Mouse (Mus musculus) megakaryocyte, embryonic 14.5 days (primary cell): ENCODE measurements around the gene Tshz2. TPM values are rescaled to one million over a fixed set of nuclear protein-coding genes. Genes with fewer than 3 reads are reported as not detected.

Experiments used
- H3K27me3 ChIP-seq: replicated peaks from 2 replicates; pipeline ENCODE3; 2012; ENCODE audit warnings: inconsistent platforms
- H3K36me3 ChIP-seq: replicated peaks from 2 replicates; pipeline ENCODE3; 2012; ENCODE audit warnings: low read length, inconsistent platforms, mixed read lengths
- H3K4me1 ChIP-seq: 2 replicates; pipeline ENCODE4 v1.6.1; 2012; ENCODE audit warnings: inconsistent platforms
- H3K4me3 ChIP-seq: replicated peaks from 2 replicates; pipeline ENCODE3; 2012; ENCODE audit warnings: moderate library complexity, mild to moderate bottlenecking, inconsistent platforms
- H3K9me3 ChIP-seq: 2 replicates; pipeline ENCODE4 v1.6.1; 2012; ENCODE audit warnings: inconsistent platforms
- FLI1 ChIP-seq: IDR thresholded peaks from 2 replicates; pipeline ENCODE4 v1.6.1; 2012; ENCODE audit warnings: low read length, inconsistent platforms, mixed read lengths
- GATA1 ChIP-seq: IDR thresholded peaks from 3 replicates; pipeline ENCODE4 v1.6.1; 2012; ENCODE audit warnings: mixed read lengths, low read length, inconsistent platforms, borderline replicate concordance
- polyA plus RNA-seq: library from polyadenylated mRNA; stranded (reverse); fragments of >175 nt; gene quantifications from 2 replicates; pipeline ENCODE4 v1.2.3, GENCODE M21; 2012; ENCODE audit warnings: low replicate concordance; ENCODE audit not compliant: insufficient read depth

Tshz2 gene
- polyA plus RNA-seq, 1 experiment, result not detected

DNA sequence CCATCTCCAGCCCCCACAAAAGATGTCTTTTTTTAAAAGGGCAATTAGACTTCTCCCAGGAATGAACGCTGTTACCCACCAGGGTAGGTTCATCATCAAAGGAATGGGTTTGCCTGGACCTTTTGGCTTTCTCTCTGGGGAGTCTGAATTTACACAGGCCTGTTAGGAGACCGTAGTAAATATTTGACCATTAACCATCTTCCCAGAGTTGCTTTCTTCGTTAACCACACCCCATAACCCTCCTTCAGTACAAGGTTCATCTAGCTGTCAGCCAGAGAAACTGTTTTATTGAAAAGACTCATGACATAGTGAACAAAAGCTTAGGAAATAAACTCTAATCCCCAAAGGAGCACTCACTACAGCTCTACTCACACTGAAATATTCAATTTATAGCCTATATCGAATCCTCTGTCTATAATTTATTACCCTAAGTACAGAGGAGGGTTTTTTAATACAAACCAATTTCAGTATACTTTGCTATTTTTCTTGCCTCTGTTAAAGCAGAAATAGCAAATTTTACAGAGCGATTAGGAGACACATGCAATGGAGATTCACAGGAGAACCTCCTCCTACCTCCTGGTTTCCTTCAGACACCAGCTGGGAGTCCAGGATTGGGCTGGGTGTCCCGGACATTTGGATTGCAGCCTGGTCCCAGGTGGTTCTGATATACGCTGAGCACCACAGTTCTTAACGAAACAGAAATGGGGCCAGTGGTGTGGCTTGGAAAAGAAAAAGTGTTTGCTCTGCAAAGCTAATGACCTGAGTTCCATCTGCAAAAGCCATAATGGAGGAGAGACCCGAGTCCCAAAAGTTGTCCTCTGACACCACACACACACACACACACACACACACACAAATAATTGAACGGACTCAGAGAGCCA is 459.0 kb downstream of the Tshz2 start:
- no peak for TF ChIP-seq GATA1
- TF ChIP-seq FLI1, result no peak
- no peaks in the 10 kb centered on the region for H3K4me1 ChIP-seq

DNA sequence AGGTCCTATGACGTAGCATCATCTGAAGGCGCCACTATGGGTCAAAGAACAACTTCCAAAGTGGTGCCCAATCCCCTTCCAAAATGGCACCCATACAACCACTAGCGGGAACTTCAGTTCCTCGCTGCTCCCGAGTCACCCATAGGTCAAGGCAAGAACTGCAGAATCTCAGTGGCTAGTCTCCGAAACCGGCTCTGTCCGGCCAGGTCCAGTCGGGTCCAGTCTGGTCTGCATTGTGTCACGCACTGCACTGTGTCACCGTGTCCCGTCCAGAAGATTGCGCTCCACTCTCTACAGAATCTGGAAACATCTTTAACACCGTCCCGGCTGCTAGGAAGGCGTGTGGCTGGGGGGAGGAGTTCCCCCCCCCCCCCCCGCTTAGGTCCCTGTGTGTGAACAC is 461.4 kb downstream of the Tshz2 start:
- 0 out of 2 replicates have a peak, but pooled peaks cover under 1% of the 10 kb centered on the region for H3K4me1 ChIP-seq
- H3K27me3 ChIP-seq, result peaks cover 12% of the 10 kb centered on the region
- H3K36me3 ChIP-seq, result no peaks in the 10 kb centered on the region
- TF ChIP-seq GATA1 (no peak), FLI1 (no peak)
- no peak overlapping the region for H3K4me3 ChIP-seq
- H3K9me3 ChIP-seq, result no peaks in the 10 kb centered on the region

More for the DNA sequence above, 459.0 kb downstream of the Tshz2 start:
- Histone ChIP-seq H3K4me3 (no peak overlapping the region), H3K36me3 (no peaks in the 10 kb centered on the region), H3K9me3 (no peaks in the 10 kb centered on the region), H3K27me3 (peaks cover 12% of the 10 kb centered on the region)

DNA sequence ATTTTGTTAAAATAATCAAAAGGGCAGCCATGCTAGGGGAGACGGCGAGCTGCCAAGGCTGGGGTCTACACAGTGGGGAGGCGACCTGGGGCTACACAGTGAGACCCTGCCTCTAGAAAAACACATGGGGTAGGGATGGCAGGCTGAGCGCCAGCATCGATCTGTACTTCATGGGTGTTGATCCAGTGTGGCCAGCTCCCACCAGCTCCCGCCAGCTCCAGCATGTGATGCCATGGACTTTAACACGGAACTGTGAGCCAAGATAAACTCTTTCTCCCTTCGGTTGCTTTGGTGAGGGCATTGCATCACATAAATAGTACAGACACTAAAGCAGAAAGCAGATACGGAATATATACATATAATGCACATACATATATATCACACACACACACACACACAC is 462.1 kb downstream of the Tshz2 start:
- Histone ChIP-seq H3K4me1 (peaks cover 7% of the 10 kb centered on the region; the same call in 1 of the 2 replicates), H3K36me3 (no peaks in the 10 kb centered on the region), H3K9me3 (no peaks in the 10 kb centered on the region), H3K4me3 (no peak overlapping the region), H3K27me3 (peaks cover 12% of the 10 kb centered on the region)
- TF ChIP-seq FLI1, result no peak
- TF ChIP-seq GATA1, result no peak

- Histone ChIP-seq H3K4me3 (peak overlapping the region; percentile 70), H3K4me1 (peaks cover 19% of the 10 kb centered on the region), H3K27me3 (peaks cover 6% of the 10 kb centered on the region), H3K36me3 (peaks cover 13% of the 10 kb centered on the region), H3K9me3 (no peaks in the 10 kb centered on the region)
- TF ChIP-seq GATA1 (no peak), FLI1 (no peak)
These were observed 468.3 kb downstream of the Tshz2 start for GRCm38 (mm10) chr2:170101132-170101531.

GRCm38 (mm10) chr2:170101932-170102331 is 469.1 kb downstream of the Tshz2 start:
- Histone ChIP-seq H3K36me3 (peaks cover 21% of the 10 kb centered on the region), H3K27me3 (peaks cover 5% of the 10 kb centered on the region), H3K4me1 (peaks cover 19% of the 10 kb centered on the region), H3K4me3 (no peak overlapping the region), H3K9me3 (no peaks in the 10 kb centered on the region)
- TF ChIP-seq FLI1 (no peak), GATA1 (no peak)

DNA sequence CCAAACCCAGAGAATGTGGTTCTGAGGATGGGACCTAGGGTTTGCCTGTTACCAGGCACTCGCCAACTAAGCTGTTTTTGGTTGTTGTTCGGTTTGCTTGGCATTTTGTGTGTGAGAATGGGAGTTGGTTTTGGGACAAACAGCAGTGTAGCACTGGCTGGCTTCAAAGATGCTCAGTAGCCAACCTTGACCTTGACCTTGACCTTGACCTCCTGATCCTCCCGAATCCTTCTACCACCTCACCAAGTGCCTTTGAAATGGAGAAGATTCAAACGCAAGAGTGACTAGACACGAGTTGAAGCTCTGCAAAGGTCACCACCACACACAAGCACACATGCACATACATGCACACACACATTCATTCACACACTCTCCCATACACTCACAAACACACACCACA is 470.5 kb downstream of the Tshz2 start:
- no peaks in the 10 kb centered on the region for H3K9me3 ChIP-seq
- H3K4me1 ChIP-seq, result peaks cover 26% of the 10 kb centered on the region
- no peak overlapping the region for H3K4me3 ChIP-seq
- TF ChIP-seq FLI1 (no peak), GATA1 (no peak)
- peaks cover 2% of the 10 kb centered on the region for H3K27me3 ChIP-seq
- peaks cover 35% of the 10 kb centered on the region for H3K36me3 ChIP-seq

GRCm38 (mm10) chr2:170103852-170104251 is 471.0 kb downstream of the Tshz2 start:
- Histone ChIP-seq H3K27me3 (peaks cover 2% of the 10 kb centered on the region), H3K9me3 (no peaks in the 10 kb centered on the region), H3K4me1 (peaks cover 26% of the 10 kb centered on the region), H3K36me3 (peaks cover 40% of the 10 kb centered on the region), H3K4me3 (no peak overlapping the region)
- no peak for TF ChIP-seq FLI1

- H3K4me3 ChIP-seq, result no peak overlapping the region
- peaks cover 45% of the 10 kb centered on the region for H3K36me3 ChIP-seq
- H3K9me3 ChIP-seq, result no peaks in the 10 kb centered on the region
- H3K27me3 ChIP-seq, result no peaks in the 10 kb centered on the region
- TF ChIP-seq GATA1 (no peak), FLI1 (no peak)
- H3K4me1 ChIP-seq, result peaks cover 29% of the 10 kb centered on the region
These were observed 471.6 kb downstream of the Tshz2 start for GRCm38 (mm10) chr2:170104396-170104795.

DNA sequence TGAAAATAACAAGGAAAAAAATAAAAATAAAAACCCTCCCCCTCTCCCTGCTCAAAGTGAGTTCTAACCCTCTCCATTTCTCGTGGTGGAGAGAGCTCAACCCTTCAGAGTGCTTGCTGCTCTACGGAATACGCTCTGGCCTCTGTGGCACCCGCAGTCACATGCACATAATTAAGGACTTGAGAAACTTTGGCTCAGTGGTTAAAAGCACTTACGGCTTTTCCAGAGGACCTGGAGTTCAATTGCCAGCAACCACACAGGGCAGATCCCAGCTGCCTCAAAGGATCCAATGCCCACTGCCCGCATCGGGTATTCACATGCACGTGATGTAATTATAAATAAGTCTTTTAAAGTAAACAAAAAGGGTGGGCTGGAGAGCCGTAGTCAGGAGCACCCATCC is 473.2 kb downstream of the Tshz2 start:
- peaks cover 61% of the 10 kb centered on the region for H3K36me3 ChIP-seq
- H3K4me1 ChIP-seq, result peaks cover 30% of the 10 kb centered on the region
- H3K27me3 ChIP-seq, result no peaks in the 10 kb centered on the region
- no peak for TF ChIP-seq FLI1
- TF ChIP-seq GATA1, result no peak
- no peak overlapping the region for H3K4me3 ChIP-seq
- H3K9me3 ChIP-seq, result no peaks in the 10 kb centered on the region

- Histone ChIP-seq H3K27me3 (no peaks in the 10 kb centered on the region), H3K4me1 (peaks cover 29% of the 10 kb centered on the region), H3K36me3 (peaks cover 79% of the 10 kb centered on the region), H3K4me3 (no peak overlapping the region), H3K9me3 (no peaks in the 10 kb centered on the region)
- TF ChIP-seq GATA1, result no peak
- no peak for TF ChIP-seq FLI1
These were observed 475.0 kb downstream of the Tshz2 start for GRCm38 (mm10) chr2:170107791-170108190.
